Mouse (Mus musculus): ENCODE data around the gene Rnf157. TPM values are rescaled to one million over a fixed set of nuclear protein-coding genes. Genes with fewer than 3 reads are reported as not detected.

Gene Rnf157
- polyA plus RNA-seq, 1 experiment from 2014 or later = 1.2 TPM

GRCm38 (mm10) chr11:116379530-116379929, 33.3 kb downstream of the Rnf157 start:
- Histone ChIP-seq H3K4me2 (ENCODE audit: low read depth, low read length) (no peak overlapping the region), H3K36me3 (ENCODE audit: control insufficient read depth, insufficient read depth) (no peaks in the 10 kb centered on the region), H3K4me3 (ENCODE audit: low read depth, low read length) (no peak overlapping the region), H3K9ac (ENCODE audit: low read depth, low read length) (no peak overlapping the region), H3K27me3 (ENCODE audit: control insufficient read depth, insufficient read depth, low read depth, low read length) (no peaks in the 10 kb centered on the region), H3K27ac (ENCODE audit: low read length) (no peak overlapping the region), H3K9me3 (replicated peaks; ENCODE audit: control insufficient read depth, low read length) (no peaks in the 10 kb centered on the region), H3K4me1 (ENCODE audit: control insufficient read depth, low read depth, low read length) (no peaks in the 10 kb centered on the region)
- WGBS (ENCODE audit: insufficient replicate concordance) = 32% methylated on average over 6 of the region's 6 CpGs
- no peak for ATAC-seq (ENCODE audit: low read depth)

GRCm38 (mm10) chr11:116376945-116377661, 35.7 kb downstream of the Rnf157 start:
- 27% methylated on average over 7 of the region's 7 CpGs for WGBS (ENCODE audit: insufficient replicate concordance)
- ATAC-seq (ENCODE audit: low read depth) = no peak
- no peak overlapping the region for H3K4me2 ChIP-seq (ENCODE audit: low read depth, low read length)
- H3K36me3 ChIP-seq (ENCODE audit: control insufficient read depth, insufficient read depth) = no peaks in the 10 kb centered on the region
- no peak overlapping the region for H3K4me3 ChIP-seq (ENCODE audit: low read depth, low read length)
- no peaks in the 10 kb centered on the region for H3K9me3 ChIP-seq (replicated peaks; ENCODE audit: control insufficient read depth, low read length)
- H3K27me3 ChIP-seq (ENCODE audit: control insufficient read depth, insufficient read depth, low read depth, low read length) = no peaks in the 10 kb centered on the region
- H3K9ac ChIP-seq (ENCODE audit: low read depth, low read length) = no peak overlapping the region
- H3K27ac ChIP-seq (ENCODE audit: low read length) = no peak overlapping the region
- H3K4me1 ChIP-seq (ENCODE audit: control insufficient read depth, low read depth, low read length) = no peaks in the 10 kb centered on the region; the same call in 1 of the 2 replicates

GRCm38 (mm10) chr11:116371894-116372450, 40.9 kb downstream of the Rnf157 start:
- H3K4me1 ChIP-seq (ENCODE audit: control insufficient read depth, low read depth, low read length) = peaks cover 11% of the 10 kb centered on the region
- H3K27me3 ChIP-seq (ENCODE audit: control insufficient read depth, insufficient read depth, low read depth, low read length) = no peaks in the 10 kb centered on the region
- no peak overlapping the region for H3K4me2 ChIP-seq (ENCODE audit: low read depth, low read length)
- no peaks in the 10 kb centered on the region for H3K9me3 ChIP-seq (replicated peaks; ENCODE audit: control insufficient read depth, low read length)
- no peak overlapping the region for H3K4me3 ChIP-seq (ENCODE audit: low read depth, low read length)
- no peak overlapping the region for H3K27ac ChIP-seq (ENCODE audit: low read length)
- H3K36me3 ChIP-seq (ENCODE audit: control insufficient read depth, insufficient read depth) = no peaks in the 10 kb centered on the region
- H3K9ac ChIP-seq (ENCODE audit: low read depth, low read length) = no peak overlapping the region
- no peak for ATAC-seq (ENCODE audit: low read depth)
- WGBS (ENCODE audit: insufficient replicate concordance) = 60% methylated on average over 4 of the region's 4 CpGs

- H3K27me3 ChIP-seq (ENCODE audit: control insufficient read depth, insufficient read depth, low read depth, low read length) = no peaks in the 10 kb centered on the region
- H3K4me2 ChIP-seq (ENCODE audit: low read depth, low read length) = no peak overlapping the region
- H3K4me3 ChIP-seq (ENCODE audit: low read depth, low read length) = no peak overlapping the region
- WGBS (ENCODE audit: insufficient replicate concordance) = 5% methylated on average over 5 of the region's 5 CpGs
- peaks cover 11% of the 10 kb centered on the region for H3K4me1 ChIP-seq (ENCODE audit: control insufficient read depth, low read depth, low read length)
- ATAC-seq (ENCODE audit: low read depth) = peak; percentile 76
- no peaks in the 10 kb centered on the region for H3K36me3 ChIP-seq (ENCODE audit: control insufficient read depth, insufficient read depth)
- H3K9ac ChIP-seq (ENCODE audit: low read depth, low read length) = no peak overlapping the region
- no peaks in the 10 kb centered on the region for H3K9me3 ChIP-seq (replicated peaks; ENCODE audit: control insufficient read depth, low read length)
- H3K27ac ChIP-seq (ENCODE audit: low read length) = no peak overlapping the region
Observed at GRCm38 (mm10) chr11:116369633-116370032, 43.2 kb downstream of the Rnf157 start.

- Histone ChIP-seq H3K9ac (ENCODE audit: low read depth, low read length) (no peak overlapping the region), H3K36me3 (ENCODE audit: control insufficient read depth, insufficient read depth) (no peaks in the 10 kb centered on the region), H3K27me3 (ENCODE audit: control insufficient read depth, insufficient read depth, low read depth, low read length) (no peaks in the 10 kb centered on the region), H3K4me1 (ENCODE audit: control insufficient read depth, low read depth, low read length) (peaks cover 11% of the 10 kb centered on the region), H3K27ac (ENCODE audit: low read length) (no peak overlapping the region), H3K9me3 (replicated peaks; ENCODE audit: control insufficient read depth, low read length) (no peaks in the 10 kb centered on the region), H3K4me3 (ENCODE audit: low read depth, low read length) (no peak overlapping the region), H3K4me2 (ENCODE audit: low read depth, low read length) (no peak overlapping the region)
- no peak for ATAC-seq (ENCODE audit: low read depth)
- WGBS (ENCODE audit: insufficient replicate concordance) = 66% methylated on average over 14 of the region's 14 CpGs
Observed at GRCm38 (mm10) chr11:116369051-116369450, 43.8 kb downstream of the Rnf157 start.

- WGBS (ENCODE audit: insufficient replicate concordance) = 26% methylated on average over 9 of the region's 9 CpGs
- no peak overlapping the region for H3K27ac ChIP-seq (ENCODE audit: low read length)
- H3K4me3 ChIP-seq (ENCODE audit: low read depth, low read length) = no peak overlapping the region
- no peaks in the 10 kb centered on the region for H3K9me3 ChIP-seq (replicated peaks; ENCODE audit: control insufficient read depth, low read length)
- no peak overlapping the region for H3K9ac ChIP-seq (ENCODE audit: low read depth, low read length)
- no peaks in the 10 kb centered on the region for H3K27me3 ChIP-seq (ENCODE audit: control insufficient read depth, insufficient read depth, low read depth, low read length)
- peaks cover 11% of the 10 kb centered on the region for H3K4me1 ChIP-seq (ENCODE audit: control insufficient read depth, low read depth, low read length)
- ATAC-seq (ENCODE audit: low read depth) = peak; percentile 57; the same call in 1 of the 2 replicates
- no peak overlapping the region for H3K4me2 ChIP-seq (ENCODE audit: low read depth, low read length)
- H3K36me3 ChIP-seq (ENCODE audit: control insufficient read depth, insufficient read depth) = no peaks in the 10 kb centered on the region
Observed at GRCm38 (mm10) chr11:116368116-116368515, 44.7 kb downstream of the Rnf157 start.

- Histone ChIP-seq H3K27ac (ENCODE audit: low read length) (no peak overlapping the region), H3K36me3 (ENCODE audit: control insufficient read depth, insufficient read depth) (no peaks in the 10 kb centered on the region), H3K4me3 (ENCODE audit: low read depth, low read length) (no peak overlapping the region), H3K9me3 (replicated peaks; ENCODE audit: control insufficient read depth, low read length) (no peaks in the 10 kb centered on the region), H3K4me2 (ENCODE audit: low read depth, low read length) (no peak overlapping the region), H3K27me3 (ENCODE audit: control insufficient read depth, insufficient read depth, low read depth, low read length) (no peaks in the 10 kb centered on the region), H3K9ac (ENCODE audit: low read depth, low read length) (no peak overlapping the region), H3K4me1 (ENCODE audit: control insufficient read depth, low read depth, low read length) (peaks cover 11% of the 10 kb centered on the region)
- no peak for ATAC-seq (ENCODE audit: low read depth)
- 69% methylated on average over 1 of the region's 1 CpGs for WGBS (ENCODE audit: insufficient replicate concordance)
Observed at GRCm38 (mm10) chr11:116366647-116367046, 46.2 kb downstream of the Rnf157 start.

GRCm38 (mm10) chr11:116366124-116366523, 46.7 kb downstream of the Rnf157 start:
- no peak overlapping the region for H3K4me2 ChIP-seq (ENCODE audit: low read depth, low read length)
- H3K27me3 ChIP-seq (ENCODE audit: control insufficient read depth, insufficient read depth, low read depth, low read length) = no peaks in the 10 kb centered on the region
- 35% methylated on average over 2 of the region's 2 CpGs for WGBS (ENCODE audit: insufficient replicate concordance)
- peaks cover 11% of the 10 kb centered on the region for H3K4me1 ChIP-seq (ENCODE audit: control insufficient read depth, low read depth, low read length)
- H3K9me3 ChIP-seq (replicated peaks; ENCODE audit: control insufficient read depth, low read length) = no peaks in the 10 kb centered on the region
- no peaks in the 10 kb centered on the region for H3K36me3 ChIP-seq (ENCODE audit: control insufficient read depth, insufficient read depth)
- no peak overlapping the region for H3K27ac ChIP-seq (ENCODE audit: low read length)
- no peak overlapping the region for H3K9ac ChIP-seq (ENCODE audit: low read depth, low read length)
- ATAC-seq (ENCODE audit: low read depth) = no peak
- H3K4me3 ChIP-seq (ENCODE audit: low read depth, low read length) = no peak overlapping the region

- Histone ChIP-seq H3K27me3 (ENCODE audit: control insufficient read depth, insufficient read depth, low read depth, low read length) (no peaks in the 10 kb centered on the region), H3K9ac (ENCODE audit: low read depth, low read length) (no peak overlapping the region), H3K4me3 (ENCODE audit: low read depth, low read length) (no peak overlapping the region), H3K36me3 (ENCODE audit: control insufficient read depth, insufficient read depth) (no peaks in the 10 kb centered on the region), H3K4me2 (ENCODE audit: low read depth, low read length) (no peak overlapping the region), H3K4me1 (ENCODE audit: control insufficient read depth, low read depth, low read length) (peaks cover 11% of the 10 kb centered on the region), H3K27ac (ENCODE audit: low read length) (no peak overlapping the region), H3K9me3 (replicated peaks; ENCODE audit: control insufficient read depth, low read length) (no peaks in the 10 kb centered on the region)
- 73% methylated on average over 13 of the region's 13 CpGs for WGBS (ENCODE audit: insufficient replicate concordance)
- ATAC-seq (ENCODE audit: low read depth) = peak; percentile 60; the same call in 1 of the 2 replicates
Observed at GRCm38 (mm10) chr11:116365432-116365831, 47.4 kb downstream of the Rnf157 start.
